Mouse (Mus musculus) embryonic facial prominence, embryonic 15.5 days (tissue): Measurements from ENCODE around the gene Cnpy1. TPM values are rescaled to one million over a fixed set of nuclear protein-coding genes. Genes with fewer than 3 reads are reported as not detected.
A peak's percentile ranks its signal among the peaks of the same experiment; 100 is the strongest.

Experiments
- ATAC-seq: fragments of 200-750 bp; cut with Nextera tagmentation; 2 replicates; pipeline ENCODE4 v1.8.0; 2017; ENCODE audit warnings: low read depth, moderate TSS enrichment; ENCODE audit not compliant: insufficient number of reproducible peaks, low FRiP score, low TSS enrichment
- H3K27ac ChIP-seq: fragments of 300-500 bp; sonication (generic); replicated peaks from 2 replicates; pipeline ENCODE4 v1.5.1; 2015; ENCODE audit warnings: mild to moderate bottlenecking, inconsistent platforms
- H3K27me3 ChIP-seq: fragments of 300-500 bp; sonication (generic); 2 replicates; pipeline ENCODE4 v1.6.1; 2015; ENCODE audit warnings: inconsistent platforms
- H3K36me3 ChIP-seq: fragments of 300-500 bp; sonication (generic); 2 replicates; pipeline ENCODE4 v1.6.1; 2015; ENCODE audit warnings: mild to moderate bottlenecking, inconsistent platforms
- H3K4me1 ChIP-seq: fragments of 300-500 bp; sonication (generic); 2 replicates; pipeline ENCODE4 v1.6.1; 2015; ENCODE audit warnings: inconsistent platforms
- H3K4me2 ChIP-seq: fragments of 300-500 bp; sonication (generic); replicated peaks from 2 replicates; pipeline ENCODE4 v1.6.1; 2015; ENCODE audit warnings: mild to moderate bottlenecking, inconsistent platforms
- H3K4me3 ChIP-seq: fragments of 300-500 bp; sonication (generic); replicated peaks from 2 replicates; pipeline ENCODE4 v1.5.1; 2015; ENCODE audit warnings: mild to moderate bottlenecking, inconsistent platforms
- H3K9ac ChIP-seq: fragments of 300-500 bp; sonication (generic); 2 replicates; pipeline ENCODE4 v1.6.1; 2015; ENCODE audit warnings: inconsistent platforms
- H3K9me3 ChIP-seq: fragments of 300-500 bp; sonication (generic); replicated peaks from 2 replicates; pipeline ENCODE4 v1.6.1; 2016; ENCODE audit warnings: inconsistent platforms
- WGBS: fragments of 180-500 bp; shearing (Covaris S2); methylation state at CpG from one replicate; pipeline ENCODE4 v1.1.7; 2015; 5-methylcytosine and 5-hydroxymethylcytosine counted together
- polyA plus RNA-seq: library from polyadenylated mRNA; unstranded; fragments of >200 nt; fragmentation: Nextera tagmentation; extraction: Ambion mirVana; gene quantifications from 2 replicates; pipeline ENCODE4 v1.2.1, GENCODE M21; 2015

Cnpy1 gene
- polyA plus RNA-seq, 1 experiment from 2014 or later = 1.6 TPM

DNA sequence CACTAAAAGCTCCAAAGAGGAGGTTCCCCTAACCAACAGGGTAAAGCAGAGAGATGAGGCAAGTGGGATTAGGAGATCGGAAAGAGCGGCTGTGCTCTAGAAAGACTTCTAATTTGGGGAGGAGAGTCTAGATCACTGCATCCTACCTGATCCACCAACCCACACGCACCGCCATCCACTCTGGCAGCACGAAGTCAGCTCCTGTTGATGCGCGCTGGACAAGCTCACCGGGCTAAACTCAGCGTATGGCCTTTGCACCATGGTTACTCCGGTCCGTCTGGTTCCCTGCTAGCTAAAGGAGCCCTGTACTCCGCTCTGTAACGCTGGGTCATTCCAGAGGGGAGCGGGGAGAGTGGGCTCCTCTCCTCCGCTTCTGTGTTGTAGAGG is 86.5 kb downstream of the Cnpy1 start:
- no peaks in the 10 kb centered on the region for H3K9me3 ChIP-seq
- no peak overlapping the region for H3K9ac ChIP-seq
- no peaks in the 10 kb centered on the region for H3K36me3 ChIP-seq
- no peak overlapping the region for H3K4me3 ChIP-seq
- peaks cover 20% of the 10 kb centered on the region for H3K4me1 ChIP-seq
- peaks cover 92% of the 10 kb centered on the region for H3K27me3 ChIP-seq
- H3K27ac ChIP-seq = no peak overlapping the region
- WGBS = 2% methylated on average over 15 of the region's 15 CpGs
- no peak overlapping the region for H3K4me2 ChIP-seq
- ATAC-seq = no peak

DNA sequence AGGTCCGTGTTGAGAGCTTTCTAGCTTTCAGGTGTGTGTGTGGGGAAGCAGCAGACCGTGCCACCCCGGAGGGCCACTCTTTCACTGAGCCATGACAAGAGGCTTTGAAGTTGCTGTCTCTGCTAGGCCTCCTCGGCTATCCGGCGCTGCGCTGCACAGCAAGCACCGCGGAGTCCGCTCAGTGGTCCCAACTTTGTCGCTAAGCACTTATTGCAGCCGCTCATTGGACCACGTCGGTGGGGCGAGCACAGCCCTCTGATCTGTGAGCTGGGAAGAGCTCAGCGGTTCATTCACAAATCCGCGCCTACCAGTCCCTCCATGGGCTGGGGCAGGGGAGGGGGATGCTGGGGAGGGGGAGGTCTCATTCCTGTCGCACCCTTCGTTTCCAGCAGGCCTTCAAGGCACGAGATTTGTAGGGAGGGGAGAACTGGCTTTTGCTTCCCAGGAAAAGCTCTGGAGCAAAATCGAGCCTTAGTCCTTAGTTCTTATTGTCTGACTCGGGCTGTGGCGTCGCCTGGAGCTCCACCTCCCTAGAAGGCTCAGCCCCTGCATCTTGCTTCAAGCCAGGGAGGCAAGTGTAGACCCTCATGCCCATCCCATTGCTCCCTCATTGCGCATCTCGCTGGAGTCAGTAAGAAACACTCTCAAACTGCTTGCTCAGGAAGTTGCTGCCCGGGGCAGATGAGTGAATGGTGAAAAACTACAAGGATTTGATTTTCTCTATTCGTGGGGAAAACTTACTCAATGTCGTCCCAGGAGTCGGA is 87.1 kb downstream of the Cnpy1 start:
- WGBS = 2% methylated on average over 31 of the region's 31 CpGs
- H3K9ac ChIP-seq = no peak overlapping the region
- no peaks in the 10 kb centered on the region for H3K9me3 ChIP-seq
- H3K27me3 ChIP-seq = peaks cover 91% of the 10 kb centered on the region
- no peaks in the 10 kb centered on the region for H3K36me3 ChIP-seq
- H3K27ac ChIP-seq = no peak overlapping the region
- 0 out of 2 replicates have a peak overlapping the region, but pooled peaks have one; percentile 3 for H3K4me2 ChIP-seq
- ATAC-seq = no peak
- peaks cover 20% of the 10 kb centered on the region for H3K4me1 ChIP-seq
- peak overlapping the region; percentile 13; the same call in 1 of the 2 replicates for H3K4me3 ChIP-seq

DNA sequence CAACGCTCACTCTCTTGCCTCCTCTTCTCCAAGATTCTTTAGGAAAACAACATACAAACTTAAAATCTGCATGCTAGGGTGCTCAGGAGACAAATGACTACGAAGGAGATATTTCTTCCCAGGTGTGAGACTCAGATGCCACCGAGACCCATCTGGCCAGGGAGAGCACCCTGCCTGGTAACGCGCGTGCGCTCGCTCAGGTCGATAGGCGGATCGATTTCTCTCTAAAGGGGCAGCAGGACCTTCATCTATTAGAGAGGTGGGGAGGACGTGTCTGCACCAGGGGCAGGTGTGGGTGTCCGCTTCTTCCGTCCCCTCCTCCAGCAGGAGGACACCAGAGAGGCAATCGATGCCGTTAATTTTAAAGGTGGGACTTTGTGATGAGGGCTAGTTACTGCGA is 87.8 kb downstream of the Cnpy1 start:
- no peak for ATAC-seq
- Histone ChIP-seq H3K4me1 (peaks cover 20% of the 10 kb centered on the region), H3K4me3 (peak overlapping the region; percentile 13; the same call in 1 of the 2 replicates)

DNA sequence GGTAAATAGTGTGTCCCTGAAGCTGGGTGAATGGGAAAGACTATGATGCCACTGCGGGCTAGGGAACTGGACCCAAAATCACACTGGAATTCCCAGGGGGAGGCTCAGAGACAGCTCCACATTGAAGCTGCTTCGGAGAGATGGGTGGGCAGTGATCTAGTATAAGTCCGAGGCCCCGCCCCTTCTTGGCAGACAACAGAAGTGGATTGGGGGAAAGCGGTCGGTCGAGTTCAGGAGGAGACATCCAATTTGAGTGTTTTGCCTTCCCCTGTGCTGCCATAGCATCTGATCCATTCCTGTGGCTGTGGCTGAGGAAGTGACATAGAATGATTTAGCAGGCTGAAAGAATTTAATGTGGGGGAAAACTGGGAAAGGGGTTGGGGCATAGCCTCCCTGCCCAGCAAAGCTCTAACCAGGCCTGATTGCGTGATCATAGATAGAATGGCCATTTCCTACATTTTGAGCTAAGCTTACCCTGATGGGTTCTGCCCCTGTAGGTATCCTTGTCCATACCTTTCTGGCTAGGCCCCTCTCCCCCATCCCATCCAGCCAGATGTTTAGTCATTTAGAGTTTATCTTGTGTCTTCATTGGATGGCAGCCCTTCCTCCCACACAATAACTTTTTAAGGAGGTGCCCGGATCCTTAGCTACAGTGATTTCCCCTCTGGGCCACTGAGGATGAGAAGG is 88.4 kb downstream of the Cnpy1 start:
- no peak overlapping the region for H3K4me2 ChIP-seq
- H3K27me3 ChIP-seq = peaks cover 94% of the 10 kb centered on the region
- ATAC-seq = no peak
- 4% methylated on average over 9 of the region's 9 CpGs for WGBS
- no peak overlapping the region for H3K27ac ChIP-seq
- H3K36me3 ChIP-seq = no peaks in the 10 kb centered on the region
- no peak overlapping the region for H3K4me3 ChIP-seq
- no peak overlapping the region; the same call in 1 of the 2 replicates for H3K9ac ChIP-seq
- no peaks in the 10 kb centered on the region for H3K9me3 ChIP-seq
- peaks cover 20% of the 10 kb centered on the region for H3K4me1 ChIP-seq

More for the DNA sequence above, 87.8 kb downstream of the Cnpy1 start:
- WGBS = 3% methylated on average over 17 of the region's 17 CpGs
- Histone ChIP-seq H3K9ac (no peak overlapping the region; the same call in 1 of the 2 replicates), H3K36me3 (no peaks in the 10 kb centered on the region), H3K4me2 (no peak overlapping the region), H3K27ac (no peak overlapping the region), H3K9me3 (no peaks in the 10 kb centered on the region), H3K27me3 (peaks cover 92% of the 10 kb centered on the region)

Other genes starting within 250 kb of the Cnpy1 start
- gene Insig1, start 174.4 kb downstream of the Cnpy1 start, polyA plus RNA-seq = 44.9 and 48.5 TPM in 2 replicates
- not detected in 2 replicates for gene En2, start 80.1 kb downstream of the Cnpy1 start, polyA plus RNA-seq
- gene Rbm33, start 71.3 kb upstream of the Cnpy1 start, polyA plus RNA-seq = 12.1 and 14.0 TPM in 2 replicates
- gene Shh, start 221.4 kb upstream of the Cnpy1 start, polyA plus RNA-seq = 2.2 and 2.9 TPM in 2 replicates